Mouse (Mus musculus): ENCODE data around the gene Ap4b1. TPM values are rescaled to one million over a fixed set of nuclear protein-coding genes. Genes with fewer than 3 reads are reported as not detected.
"Not testable (repeated sequence)": the region's sequence is repeated elsewhere in the genome, so short reads cannot be mapped to it uniquely, and the experiment has no call there.

Ap4b1 gene
- polyA plus RNA-seq, 1 experiment: 19.2 TPM

- under 1% methylated on average over 58 of the region's 61 CpGs for WGBS
- TF ChIP-seq POLR2A (IDR thresholded peaks at IDR 0.05; ENCODE audit: borderline replicate concordance, insufficient read depth, low read length): no peak
- no peak for TF ChIP-seq CTCF (IDR thresholded peaks at IDR 0.05; ENCODE audit: borderline replicate concordance, insufficient read depth, low read depth, low read length)
- DNase-seq: no peak
- Histone ChIP-seq H3K4me3 (replicated peaks; ENCODE audit: insufficient read depth, low read depth, low read length) (peak overlapping the region; percentile 96), H3K27me3 (ENCODE audit: control insufficient read depth, insufficient read depth, low read length) (no peaks in the 10 kb centered on the region), H3K4me1 (ENCODE audit: control insufficient read depth, insufficient read depth, low read length) (peaks cover 4% of the 10 kb centered on the region; the same call in 1 of the 2 replicates), H3K27ac (ENCODE audit: insufficient read depth, low read length) (peak overlapping the region; percentile 92)
These were observed 18.8 kb upstream of the Ap4b1 start for GRCm38 (mm10) chr3:103790346-103791145.

- no peaks in the 10 kb centered on the region for H3K27me3 ChIP-seq (ENCODE audit: control insufficient read depth, insufficient read depth, low read length)
- H3K4me3 ChIP-seq (replicated peaks; ENCODE audit: insufficient read depth, low read depth, low read length): peak within 1 kb of the TSS; percentile 96
- peak within 1 kb of the TSS; percentile 99 for H3K27ac ChIP-seq (ENCODE audit: insufficient read depth, low read length)
- H3K4me1 ChIP-seq (ENCODE audit: control insufficient read depth, insufficient read depth, low read length): peaks cover 4% of the 10 kb centered on the region; the same call in 1 of the 2 replicates
- DNase-seq: peak; percentile 97
- 7% methylated on average over 49 of the region's 49 CpGs for WGBS
- TF ChIP-seq CTCF (IDR thresholded peaks at IDR 0.05; ENCODE audit: borderline replicate concordance, insufficient read depth, low read depth, low read length): 0 out of 2 replicates have a peak, but pooled peaks have one; percentile 6
- TF ChIP-seq POLR2A (IDR thresholded peaks at IDR 0.05; ENCODE audit: borderline replicate concordance, insufficient read depth, low read length): peak; percentile 94
These were observed 17.9 kb upstream of the Ap4b1 start, which contains the start of gene Hipk1 for GRCm38 (mm10) chr3:103791230-103792110. Hipk1 (minus strand) TSS chr3:103791563.

GRCm38 (mm10) chr3:103792111-103792406, 17.3 kb upstream of the Ap4b1 start:
- H3K4me1 ChIP-seq (ENCODE audit: control insufficient read depth, insufficient read depth, low read length); H3K4me3 ChIP-seq (replicated peaks; ENCODE audit: insufficient read depth, low read depth, low read length); H3K27me3 ChIP-seq (ENCODE audit: control insufficient read depth, insufficient read depth, low read length); DNase-seq: not testable (repeated sequence)
- 81% methylated on average over 5 of the region's 5 CpGs for WGBS
- H3K27ac ChIP-seq (ENCODE audit: insufficient read depth, low read length): peak overlapping the region; percentile 99; the same call in 1 of the 2 replicates

DNA sequence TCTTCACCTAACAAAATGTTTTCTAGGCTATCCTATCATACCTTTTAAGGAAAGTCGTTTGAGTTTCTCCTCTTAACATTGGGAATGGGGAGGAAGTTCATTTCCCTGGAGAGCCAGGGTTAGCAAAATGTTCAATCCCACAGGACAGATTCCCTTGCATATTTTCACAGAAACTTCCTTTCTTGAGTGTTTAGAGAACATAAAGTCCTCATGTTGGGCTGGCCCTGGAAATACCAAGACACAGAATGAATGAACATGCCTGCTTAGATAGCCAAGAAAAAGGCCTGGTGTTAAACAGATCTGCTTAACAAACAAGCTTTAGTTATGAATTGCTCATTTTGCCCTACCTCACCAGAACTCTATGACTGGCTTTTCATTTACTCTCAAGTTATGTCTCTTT, 16.8 kb upstream of the Ap4b1 start:
- no peak for DNase-seq
- WGBS: 90% methylated on average over 1 of the region's 1 CpGs
- Histone ChIP-seq H3K27me3 (ENCODE audit: control insufficient read depth, insufficient read depth, low read length) (no peaks in the 10 kb centered on the region), H3K4me1 (ENCODE audit: control insufficient read depth, insufficient read depth, low read length) (peaks cover 4% of the 10 kb centered on the region; the same call in 1 of the 2 replicates), H3K4me3 (replicated peaks; ENCODE audit: insufficient read depth, low read depth, low read length) (no peak overlapping the region), H3K27ac (ENCODE audit: insufficient read depth, low read length) (no peak overlapping the region)
- no peak for TF ChIP-seq CTCF (IDR thresholded peaks at IDR 0.05; ENCODE audit: borderline replicate concordance, insufficient read depth, low read depth, low read length)
- no peak for TF ChIP-seq POLR2A (IDR thresholded peaks at IDR 0.05; ENCODE audit: borderline replicate concordance, insufficient read depth, low read length)

DNA sequence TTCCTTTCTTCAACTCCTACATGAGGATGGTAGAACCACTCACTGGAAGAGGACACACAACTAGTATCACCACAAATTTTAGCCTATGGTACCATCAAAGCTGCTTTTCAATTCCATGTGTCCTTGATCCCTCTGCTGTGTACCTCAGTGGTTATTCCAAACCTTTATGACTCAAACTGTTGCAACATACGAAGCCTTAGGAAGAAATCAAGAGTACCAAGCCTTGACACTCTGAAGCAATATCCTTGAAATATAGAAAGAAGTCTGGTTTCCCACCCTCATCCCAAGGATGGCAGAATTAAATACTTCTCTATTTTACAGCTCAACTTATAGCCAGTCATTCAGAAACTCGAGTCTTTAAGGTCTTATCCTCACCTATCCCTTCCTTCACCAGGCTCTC, 12.9 kb upstream of the Ap4b1 start:
- Histone ChIP-seq H3K27ac (ENCODE audit: insufficient read depth, low read length) (no peak overlapping the region), H3K4me1 (ENCODE audit: control insufficient read depth, insufficient read depth, low read length) (peaks cover under 1% of the 10 kb centered on the region; the same call in 1 of the 2 replicates), H3K4me3 (replicated peaks; ENCODE audit: insufficient read depth, low read depth, low read length) (no peak overlapping the region), H3K27me3 (ENCODE audit: control insufficient read depth, insufficient read depth, low read length) (no peaks in the 10 kb centered on the region)
- no peak for TF ChIP-seq CTCF (IDR thresholded peaks at IDR 0.05; ENCODE audit: borderline replicate concordance, insufficient read depth, low read depth, low read length)
- no peak for DNase-seq
- 61% methylated on average over 2 of the region's 2 CpGs for WGBS

- TF ChIP-seq POLR2A (IDR thresholded peaks at IDR 0.05; ENCODE audit: borderline replicate concordance, insufficient read depth, low read length) (no peak), CTCF (IDR thresholded peaks at IDR 0.05; ENCODE audit: borderline replicate concordance, insufficient read depth, low read depth, low read length) (no peak)
- H3K27ac ChIP-seq (ENCODE audit: insufficient read depth, low read length): no peak overlapping the region
- DNase-seq: no peak
These were observed 9.8 kb upstream of the Ap4b1 start for GRCm38 (mm10) chr3:103799507-103799906.

GRCm38 (mm10) chr3:103801631-103802531, 7.4 kb upstream of the Ap4b1 start:
- no peak for TF ChIP-seq POLR2A (IDR thresholded peaks at IDR 0.05; ENCODE audit: borderline replicate concordance, insufficient read depth, low read length)
- no peak for TF ChIP-seq CTCF (IDR thresholded peaks at IDR 0.05; ENCODE audit: borderline replicate concordance, insufficient read depth, low read depth, low read length)
- Histone ChIP-seq H3K27ac (ENCODE audit: insufficient read depth, low read length) (peak overlapping the region; percentile 71), H3K4me3 (replicated peaks; ENCODE audit: insufficient read depth, low read depth, low read length) (no peak overlapping the region)

More at GRCm38 (mm10) chr3:103799507-103799906, 9.8 kb upstream of the Ap4b1 start:
- Histone ChIP-seq H3K27me3 (ENCODE audit: control insufficient read depth, insufficient read depth, low read length) (no peaks in the 10 kb centered on the region), H3K4me1 (ENCODE audit: control insufficient read depth, insufficient read depth, low read length) (peaks cover 10% of the 10 kb centered on the region), H3K4me3 (replicated peaks; ENCODE audit: insufficient read depth, low read depth, low read length) (no peak overlapping the region)
- WGBS: 84% methylated on average over 2 of the region's 2 CpGs

More at GRCm38 (mm10) chr3:103801631-103802531, 7.4 kb upstream of the Ap4b1 start:
- Histone ChIP-seq H3K27me3 (ENCODE audit: control insufficient read depth, insufficient read depth, low read length) (no peaks in the 10 kb centered on the region), H3K4me1 (ENCODE audit: control insufficient read depth, insufficient read depth, low read length) (peaks cover 10% of the 10 kb centered on the region)
- peak; percentile 64 to 80 for DNase-seq
- WGBS: 24% methylated on average over 10 of the region's 10 CpGs
